Mouse (Mus musculus) ovary, postnatal 10 days (tissue): ENCODE results near the gene Gm4969.

ENCODE experiments used
- DNase-seq: peaks from one replicate; pipeline ENCODE4 v3.0.0; 2022; ENCODE audit warnings: low spot score

Gene Gm4969

GRCm38 (mm10) chr7:19093537-19094385 is 24.4 kb downstream of the Gm4969 start:
- DNase-seq, result peak; percentile 93

GRCm38 (mm10) chr7:19093174-19093521 is 25.0 kb downstream of the Gm4969 start:
- peak; percentile 77 for DNase-seq

GRCm38 (mm10) chr7:19092381-19093173 is 25.6 kb downstream of the Gm4969 start:
- no peak for DNase-seq

- DNase-seq, result no peak
Measured at GRCm38 (mm10) chr7:19091913-19092312, 26.3 kb downstream of the Gm4969 start.

- DNase-seq, result no peak
Measured at GRCm38 (mm10) chr7:19088813-19089212, 29.4 kb downstream of the Gm4969 start.

GRCm38 (mm10) chr7:19086760-19087159 is 31.4 kb downstream of the Gm4969 start:
- no peak for DNase-seq

GRCm38 (mm10) chr7:19086042-19086441 is 32.1 kb downstream of the Gm4969 start:
- no peak for DNase-seq

- DNase-seq, result no peak
Measured at GRCm38 (mm10) chr7:19085495-19085894, 32.7 kb downstream of the Gm4969 start.

- DNase-seq, result no peak
Measured at GRCm38 (mm10) chr7:19084921-19085473, 33.2 kb downstream of the Gm4969 start.

- DNase-seq, result no peak
Measured at GRCm38 (mm10) chr7:19084277-19084771, 33.8 kb downstream of the Gm4969 start.

GRCm38 (mm10) chr7:19083701-19084100 is 34.5 kb downstream of the Gm4969 start, which contains the start of gene Dmpk:
Dmpk (plus strand) TSS chr7:19083849.
- DNase-seq, result no peak

GRCm38 (mm10) chr7:19083096-19083495 is 35.1 kb downstream of the Gm4969 start:
- no peak for DNase-seq

GRCm38 (mm10) chr7:19082171-19082570 is 36.0 kb downstream of the Gm4969 start:
- no peak for DNase-seq

GRCm38 (mm10) chr7:19080451-19080950 is 37.7 kb downstream of the Gm4969 start:
- DNase-seq, result no peak

- no peak for DNase-seq
Measured at GRCm38 (mm10) chr7:19078732-19079131, 39.4 kb downstream of the Gm4969 start.

- no peak for DNase-seq
Measured at GRCm38 (mm10) chr7:19077761-19078160, 40.4 kb downstream of the Gm4969 start.

GRCm38 (mm10) chr7:19076586-19076991 is 41.6 kb downstream of the Gm4969 start:
- no peak for DNase-seq

GRCm38 (mm10) chr7:19075723-19076585 is 42.2 kb downstream of the Gm4969 start, which contains the start of gene Dmwd:
Dmwd (plus strand) TSS chr7:19076227.
- DNase-seq, result peak; percentile 78

GRCm38 (mm10) chr7:19075231-19075630 is 42.9 kb downstream of the Gm4969 start:
- DNase-seq, result no peak

GRCm38 (mm10) chr7:19074494-19074893 is 43.7 kb downstream of the Gm4969 start:
- no peak for DNase-seq

GRCm38 (mm10) chr7:19073504-19073903 is 44.7 kb downstream of the Gm4969 start:
- no peak for DNase-seq
